ENCODE assay signal across 11 mouse cellular contexts in genomic region chr6:113639201-113639600, GRCm38 (mm10). TPM values are rescaled to one million over a fixed set of nuclear protein-coding genes. Genes with fewer than 3 reads are reported as not detected.
DNase-seq lines count a peak whose midpoint lies in the region; ATAC-seq and TF ChIP-seq lines count a peak whose summit lies in the region.
"Had no signal": no experiment of that assay in that cellular context is flagged by ENCODE, and none has a peak within 500 bp of the region (broad histone marks: within the 10 kb centered on the region; RNA-seq: fewer than 3 reads in every experiment).

No protein-coding gene starts in this region.

- H3K4me2 ChIP-seq in heart, embryonic 15.5 days: peak overlapping the region; percentile 68; the same call in 1 of the 2 replicates
- H3K4me2 ChIP-seq in CH12.LX (ENCODE audit: insufficient read depth, low read depth, poor library complexity, severe bottlenecking): peak overlapping the region; percentile 97
- peak overlapping the region; percentile 69; the same call in 1 of the 2 replicates for H3K4me2 ChIP-seq in intestine, embryonic 15.5 days (replicated peaks)
- H3K4me2 ChIP-seq in liver, embryonic 13.5 days: peak overlapping the region; percentile 77

- DNase-seq in heart, postnatal 25 days (ENCODE audit: low spot score): no peak
- DNase-seq in CH12.LX (ENCODE audit: extremely low read depth): no peak
- no peak for DNase-seq in liver, embryonic 13.5 days
- no peak for DNase-seq in adrenal gland, adult 18-20 months (ENCODE audit: low spot score in 2 of 2)
- no peak for DNase-seq in thymus, postnatal 4 days
- DNase-seq: cerebellum, postnatal 36 days; thymus, postnatal 14 days had no signal

- no peaks in the 10 kb centered on the region for H3K36me3 ChIP-seq in heart, embryonic 15.5 days
- peaks cover 4 to 18% of the 10 kb centered on the region in 2 experiments for H3K36me3 ChIP-seq in CH12.LX (replicated peaks in 1 of 2; ENCODE audit: control insufficient read depth in 1 of 2, insufficient read depth in 1 of 2, low read length in 1 of 2)
- H3K36me3 ChIP-seq in intestine, embryonic 15.5 days: no peaks in the 10 kb centered on the region
- no peaks in the 10 kb centered on the region for H3K36me3 ChIP-seq in liver, embryonic 13.5 days

- TF ChIP-seq EP300 in CH12.LX (IDR thresholded peaks at IDR 0.05; ENCODE audit: low read length): no peak

- peaks cover 5% of the 10 kb centered on the region; the same call in 1 of the 2 replicates for H3K4me1 ChIP-seq in heart, embryonic 15.5 days (replicated peaks)
- peaks cover 13 to 41% of the 10 kb centered on the region in 2 experiments for H3K4me1 ChIP-seq in CH12.LX (ENCODE audit: control insufficient read depth in 1 of 2, insufficient read depth in 2 of 2)
- H3K4me1 ChIP-seq in intestine, embryonic 15.5 days (replicated peaks): no peaks in the 10 kb centered on the region
- H3K4me1 ChIP-seq in liver, embryonic 13.5 days (replicated peaks): peaks cover 47% of the 10 kb centered on the region

- peaks cover 55% of the 10 kb centered on the region for H3K79me2 ChIP-seq in CH12.LX (replicated peaks; ENCODE audit: control insufficient read depth, extremely low read depth, insufficient read depth, poor library complexity, severe bottlenecking)

- WGBS in heart, embryonic 15.5 days: 76% methylated on average over 4 of the region's 4 CpGs
- WGBS in intestine, embryonic 15.5 days: 81% methylated on average over 4 of the region's 4 CpGs
- 71% methylated on average over 4 of the region's 4 CpGs for WGBS in liver, embryonic 13.5 days (ENCODE audit: insufficient replicate concordance)

- TF ChIP-seq CTCF in CH12.LX (conservative IDR thresholded peaks at IDR 0.05 in 1 of 2, IDR thresholded peaks at IDR 0.05 in 1 of 2; ENCODE audit: low read depth in 2 of 2, low read length in 2 of 2): no peak

- H3K9me3 ChIP-seq in heart, embryonic 15.5 days (replicated peaks): no peaks in the 10 kb centered on the region
- H3K9me3 ChIP-seq in CH12.LX (replicated peaks; ENCODE audit: low read length): no peaks in the 10 kb centered on the region
- H3K9me3 ChIP-seq in intestine, embryonic 15.5 days: no peaks in the 10 kb centered on the region
- no peaks in the 10 kb centered on the region for H3K9me3 ChIP-seq in liver, embryonic 13.5 days (replicated peaks)

- TF ChIP-seq POLR2A in CH12.LX (IDR thresholded peaks at IDR 0.05; ENCODE audit: low read depth, low read length): no peak

- intact Hi-C loops in heart, postnatal 25 days (cut with DNase I): loop anchor here (2.0 to 5.0 kb wide), 4 partner anchors 14 to 433 kb away; no protein-coding TSS in a partner anchor

- no peak for TF ChIP-seq RAD21 in CH12.LX (IDR thresholded peaks at IDR 0.05; ENCODE audit: low read depth, low read length)

- in situ Hi-C loops in CH12.LX (cut with MboI; ENCODE audit: low pct_ligation_motif_present, low pct_unique_long_range_greater_than_20kb, low sequenced_read_pairs): loop anchor here (5.0 kb wide), 1 partner anchor 38 kb away; no protein-coding TSS in a partner anchor

- H3K4me3 ChIP-seq in heart, embryonic 15.5 days: peak overlapping the region; percentile 62; the same call in 1 of the 2 replicates
- peak overlapping the region; percentile 50 to 96 (median 71) for H3K4me3 ChIP-seq in CH12.LX (replicated peaks in 1 of 3; ENCODE audit: low read depth in 2 of 3, low read length in 2 of 3, poor library complexity in 1 of 3)
- no peak overlapping the region for H3K4me3 ChIP-seq in intestine, embryonic 15.5 days (replicated peaks)
- peak overlapping the region; percentile 68 for H3K4me3 ChIP-seq in liver, embryonic 13.5 days (replicated peaks)

- H3K27me3 ChIP-seq in heart, embryonic 15.5 days: no peaks in the 10 kb centered on the region
- no peaks in the 10 kb centered on the region for H3K27me3 ChIP-seq in CH12.LX (replicated peaks)
- H3K27me3 ChIP-seq in intestine, embryonic 15.5 days (replicated peaks): no peaks in the 10 kb centered on the region
- H3K27me3 ChIP-seq in liver, embryonic 13.5 days: no peaks in the 10 kb centered on the region

- dilution Hi-C loops in CH12.LX (cut with MboI; ENCODE audit: extremely low pct_ligation_motif_present, extremely low pct_unique_long_range_greater_than_20kb, low sequenced_read_pairs): no loop called here

- no peak overlapping the region for H3K9ac ChIP-seq in heart, embryonic 15.5 days
- H3K9ac ChIP-seq in CH12.LX (ENCODE audit: insufficient read depth, low read depth): peak overlapping the region; percentile 58; the same call in 1 of the 2 replicates
- no peak overlapping the region for H3K9ac ChIP-seq in intestine, embryonic 15.5 days
- H3K9ac ChIP-seq in liver, embryonic 13.5 days: peak overlapping the region; percentile 73

- ATAC-seq in heart, embryonic 15.5 days (replicated peaks; ENCODE audit: insufficient number of reproducible peaks, insufficient read depth, low FRiP score, low read depth): no peak
- peak; percentile 37 for ATAC-seq in intestine, embryonic 15.5 days
- no peak for ATAC-seq in liver, embryonic 13.5 days (ENCODE audit: low read depth)
- ATAC-seq in CD4-positive, CD25-positive, alpha-beta regulatory T cell, adult 4 months: no peak

- H3K27ac ChIP-seq in heart, embryonic 15.5 days: no peak overlapping the region
- peak overlapping the region; percentile 57; the same call in 1 of the 2 replicates for H3K27ac ChIP-seq in CH12.LX (ENCODE audit: insufficient read depth, low read depth)
- H3K27ac ChIP-seq in intestine, embryonic 15.5 days: no peak overlapping the region
- peak overlapping the region; percentile 25 for H3K27ac ChIP-seq in liver, embryonic 13.5 days

TF ChIP-seq in CH12.LX, 34 proteins besides CTCF, POLR2A, EP300 and RAD21 (continues in another document):
- TF ChIP-seq TCF12 (IDR thresholded peaks at IDR 0.05; ENCODE audit: low read depth, low read length): no peak
- no peak for TF ChIP-seq E2F4 (IDR thresholded peaks at IDR 0.05; ENCODE audit: insufficient replicate concordance, low read depth, low read length)
- TF ChIP-seq UBTF (IDR thresholded peaks at IDR 0.05; ENCODE audit: low read depth, low read length): no peak

RNA-seq across cellular contexts. Expression of gene Irak2, which starts 0.9 kb away (rescaled TPM):
- 4.7 and 5.6 TPM in 2 replicates for polyA plus RNA-seq in heart, embryonic 15.5 days (2015; fragmentation: Nextera tagmentation; extraction: Ambion mirVana)
- total RNA-seq in heart, postnatal 25 days (2021): 10 to 100 TPM in 1 of 2 experiments, 1 to 10 TPM in 1; 9.7 to 10.6 TPM
- total RNA-seq in CH12.LX (2012; rRNA removed) (31.6 and 39.5 TPM in 2 replicates), CH12.LX (2014; rRNA removed) (26.9 and 30.0 TPM in 2 replicates)
- polyA plus RNA-seq in CH12.LX (2012; ENCODE audit: insufficient read length, low read depth): 32.5 and 38.6 TPM in 2 replicates
- 11.0 and 13.9 TPM in 2 replicates for polyA plus RNA-seq in intestine, embryonic 15.5 days (2015; fragmentation: Nextera tagmentation; extraction: Ambion mirVana)
- 12.1 and 14.9 TPM in 2 replicates for polyA plus RNA-seq in liver, embryonic 13.5 days (2015; fragmentation: Nextera tagmentation; extraction: Ambion mirVana)
- total RNA-seq in adrenal gland, adult 18-20 months (2021): 10 to 100 TPM; 17.1 to 51.5 TPM
- 10 to 100 TPM; 27.3 to 40.1 TPM for polyA plus RNA-seq in CD4-positive, CD25-positive, alpha-beta regulatory T cell, adult 4 months (2017; shearing (Covaris generic))

RNA-seq across cellular contexts. Expression of gene Vhl, which starts 15.4 kb away (rescaled TPM):
- 25.6 and 31.0 TPM in 2 replicates for polyA plus RNA-seq in heart, embryonic 15.5 days (2015; fragmentation: Nextera tagmentation; extraction: Ambion mirVana)
- total RNA-seq in heart, postnatal 25 days (2021): 10 to 100 TPM; 10.7 to 11.7 TPM
- total RNA-seq in CH12.LX (2012; rRNA removed) (14.2 and 17.6 TPM in 2 replicates), CH12.LX (2014; rRNA removed) (32.6 and 36.6 TPM in 2 replicates)
- polyA plus RNA-seq in CH12.LX (2012; ENCODE audit: insufficient read length, low read depth): 19.2 and 23.1 TPM in 2 replicates
- polyA plus RNA-seq in intestine, embryonic 15.5 days (2015; fragmentation: Nextera tagmentation; extraction: Ambion mirVana): 33.3 and 37.5 TPM in 2 replicates
- polyA plus RNA-seq in liver, embryonic 13.5 days (2015; fragmentation: Nextera tagmentation; extraction: Ambion mirVana): 7.8 and 9.4 TPM in 2 replicates
- 10 to 100 TPM; 20.9 to 21.4 TPM for total RNA-seq in adrenal gland, adult 18-20 months (2021)
- 10 to 100 TPM; 10.4 to 17.3 TPM for polyA plus RNA-seq in CD4-positive, CD25-positive, alpha-beta regulatory T cell, adult 4 months (2017; shearing (Covaris generic))

RNA-seq across cellular contexts. Expression of gene Brk1, which starts 34.6 kb away (rescaled TPM):
- 159 and 162 TPM in 2 replicates for polyA plus RNA-seq in heart, embryonic 15.5 days (2015; fragmentation: Nextera tagmentation; extraction: Ambion mirVana)
- 10 to 100 TPM; 70.0 to 70.9 TPM for total RNA-seq in heart, postnatal 25 days (2021)
- total RNA-seq in CH12.LX (2012; rRNA removed): 112 and 122 TPM in 2 replicates
- 224 and 245 TPM in 2 replicates for total RNA-seq in CH12.LX (2014; rRNA removed)
- polyA plus RNA-seq in CH12.LX (2012; ENCODE audit: insufficient read length, low read depth): 142 and 145 TPM in 2 replicates
- polyA plus RNA-seq in intestine, embryonic 15.5 days (2015; fragmentation: Nextera tagmentation; extraction: Ambion mirVana): 198 and 201 TPM in 2 replicates
- polyA plus RNA-seq in liver, embryonic 13.5 days (2015; fragmentation: Nextera tagmentation; extraction: Ambion mirVana): 101 and 104 TPM in 2 replicates
- 100 to 1,000 TPM; 150 to 205 TPM for total RNA-seq in adrenal gland, adult 18-20 months (2021)
- polyA plus RNA-seq in CD4-positive, CD25-positive, alpha-beta regulatory T cell, adult 4 months (2017; shearing (Covaris generic)): 100 to 1,000 TPM; 273 to 296 TPM

RNA-seq across cellular contexts. Expression of gene Fancd2os, which starts 38.7 kb away (rescaled TPM):
- polyA plus RNA-seq in heart, embryonic 15.5 days (2015; fragmentation: Nextera tagmentation; extraction: Ambion mirVana): 0.15 TPM in 1 of 2 replicates, not detected in the other
- total RNA-seq in heart, postnatal 25 days (2021): not detected
- not detected in 2 replicates for total RNA-seq in CH12.LX (2012; rRNA removed)
- not detected in 2 replicates for total RNA-seq in CH12.LX (2014; rRNA removed)
- 0.31 and 0.45 TPM in 2 replicates for polyA plus RNA-seq in CH12.LX (2012; ENCODE audit: insufficient read length, low read depth)
- polyA plus RNA-seq in intestine, embryonic 15.5 days (2015; fragmentation: Nextera tagmentation; extraction: Ambion mirVana): 0.13 TPM in 1 of 2 replicates, not detected in the other
- polyA plus RNA-seq in liver, embryonic 13.5 days (2015; fragmentation: Nextera tagmentation; extraction: Ambion mirVana): 0.09 TPM in 1 of 2 replicates, not detected in the other
- total RNA-seq in adrenal gland, adult 18-20 months (2021): not detected
- polyA plus RNA-seq in CD4-positive, CD25-positive, alpha-beta regulatory T cell, adult 4 months (2017; shearing (Covaris generic)): not detected
- total RNA-seq: hematopoietic stem cell, adult 5-6 weeks had no signal

RNA-seq across cellular contexts. Expression of gene Tatdn2, which starts 57.6 kb away (rescaled TPM):
- polyA plus RNA-seq in heart, embryonic 15.5 days (2015; fragmentation: Nextera tagmentation; extraction: Ambion mirVana): 0.77 and 0.85 TPM in 2 replicates
- total RNA-seq in heart, postnatal 25 days (2021): 10 to 100 TPM; 55.3 to 57.1 TPM
- 35.1 and 62.5 TPM in 2 replicates for total RNA-seq in CH12.LX (2012; rRNA removed)
- 34.5 and 35.5 TPM in 2 replicates for total RNA-seq in CH12.LX (2014; rRNA removed)
- polyA plus RNA-seq in CH12.LX (2012; ENCODE audit: insufficient read length, low read depth): 58.0 and 70.8 TPM in 2 replicates
- polyA plus RNA-seq in intestine, embryonic 15.5 days (2015; fragmentation: Nextera tagmentation; extraction: Ambion mirVana): 0.97 and 1.2 TPM in 2 replicates
- polyA plus RNA-seq in liver, embryonic 13.5 days (2015; fragmentation: Nextera tagmentation; extraction: Ambion mirVana): 0.94 and 1.0 TPM in 2 replicates
- 10 to 100 TPM; 50.4 to 63.2 TPM for total RNA-seq in adrenal gland, adult 18-20 months (2021)
- polyA plus RNA-seq in CD4-positive, CD25-positive, alpha-beta regulatory T cell, adult 4 months (2017; shearing (Covaris generic)): 1 to 10 TPM; 3.6 to 10.0 TPM

Comparison
In these comparisons a context has a peak if more than half of its experiments do, and no peak if none do; other contexts are left out.
1. H3K27ac ChIP-seq: peak in CH12.LX (single experiment) and liver, embryonic 13.5 days (single experiment); none in heart, embryonic 15.5 days (single experiment) and intestine, embryonic 15.5 days (single experiment).
2. H3K9ac ChIP-seq: peak in CH12.LX (single experiment) and liver, embryonic 13.5 days (single experiment); none in heart, embryonic 15.5 days (single experiment) and intestine, embryonic 15.5 days (single experiment).
3. Peak in every context shown above with its lines, with median percentiles within 50 percentile points of each other: H3K4me2 ChIP-seq.